Mouse (Mus musculus): ENCODE data around the gene Tmem185b. TPM values are rescaled to one million over a fixed set of nuclear protein-coding genes. Genes with fewer than 3 reads are reported as not detected.
A peak's percentile ranks its signal among the peaks of the same experiment; 100 is the strongest.

Gene Tmem185b
- total and polyA plus RNA-seq, 3 experiments, result 27.7 to 58.0 (median 35.9) TPM

DNA sequence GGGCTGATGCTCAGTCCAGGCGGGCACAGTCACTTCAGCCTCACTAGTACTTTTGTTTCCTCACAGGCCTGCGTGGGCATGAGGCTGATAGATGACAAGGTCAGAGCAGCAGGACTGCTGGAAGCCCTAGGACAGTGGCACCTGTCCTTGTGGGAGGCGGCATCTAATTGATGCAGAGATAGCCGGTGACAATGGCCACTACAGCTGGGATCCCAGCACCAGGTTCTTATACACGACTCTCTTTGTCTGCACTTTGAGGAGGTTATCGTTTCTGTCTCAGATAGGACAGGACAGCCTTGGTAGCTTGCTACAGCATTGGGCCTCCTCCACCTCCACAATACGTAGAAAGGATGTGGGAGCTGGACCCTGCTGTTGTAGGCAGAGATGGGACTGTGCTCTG lies 2.6 kb upstream of the Tmem185b start:
- Histone ChIP-seq H3K36me3 (replicated peaks) (peaks cover 62% of the 10 kb centered on the region), H3K4me3 (ENCODE audit: low read depth, low read length) (no peak overlapping the region), H3K4me1 (ENCODE audit: insufficient read depth, low read depth, low read length) (peaks cover 49% of the 10 kb centered on the region), H3K27me3 (ENCODE audit: insufficient read depth, low read length) (no peaks in the 10 kb centered on the region), H3K9me3 (replicated peaks) (peaks cover 12% of the 10 kb centered on the region)
- TF ChIP-seq CTCF (IDR thresholded peaks at IDR 0.05; ENCODE audit: low read depth, low read length) (no peak), TAL1 (conservative IDR thresholded peaks at IDR 0.05; ENCODE audit: low read depth, low read length) (no peak), GATA1 (IDR thresholded peaks at IDR 0.05; ENCODE audit: borderline replicate concordance, low read length) (no peak), POLR2AphosphoS5 (IDR thresholded peaks at IDR 0.05; ENCODE audit: insufficient replicate concordance, low read depth, low read length) (no peak), GATA2 (IDR thresholded peaks at IDR 0.05; ENCODE audit: borderline replicate concordance, low read depth, low read length) (no peak)
- ATAC-seq (ENCODE audit: extremely low read depth, insufficient number of reproducible peaks, low FRiP score, poor library complexity, severe bottlenecking) (no peak), DNase-seq (ENCODE audit: low spot score) (no peak)

DNA sequence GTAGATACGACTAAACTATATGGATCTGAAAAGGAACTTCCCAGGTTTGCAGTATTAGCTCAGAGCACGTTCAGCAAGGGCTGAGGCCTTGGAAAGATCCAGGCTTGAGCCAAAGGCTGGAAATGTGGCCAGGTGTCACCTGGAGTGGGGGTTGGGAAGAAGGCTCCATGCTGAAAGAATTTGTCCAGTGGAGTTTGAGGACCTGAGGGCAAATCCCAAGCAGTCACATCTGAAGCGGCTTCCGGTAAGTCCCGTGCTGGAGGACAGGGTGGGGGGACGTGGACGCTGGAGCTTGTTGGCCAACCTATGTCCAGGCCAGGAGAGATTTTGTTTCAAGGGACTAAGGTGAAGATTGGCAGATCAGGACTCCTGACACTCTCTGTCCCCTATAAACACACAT lies 2.1 kb upstream of the Tmem185b start:
- H3K4me1 ChIP-seq (ENCODE audit: insufficient read depth, low read depth, low read length), result peaks cover 52% of the 10 kb centered on the region
- TF ChIP-seq POLR2AphosphoS5 (IDR thresholded peaks at IDR 0.05; ENCODE audit: insufficient replicate concordance, low read depth, low read length) (no peak), GATA2 (IDR thresholded peaks at IDR 0.05; ENCODE audit: borderline replicate concordance, low read depth, low read length) (no peak), GATA1 (IDR thresholded peaks at IDR 0.05; ENCODE audit: borderline replicate concordance, low read length) (no peak), TAL1 (conservative IDR thresholded peaks at IDR 0.05; ENCODE audit: low read depth, low read length) (no peak), CTCF (IDR thresholded peaks at IDR 0.05; ENCODE audit: low read depth, low read length) (no peak)
- no peak overlapping the region; the same call in 1 of the 2 replicates for H3K4me3 ChIP-seq (ENCODE audit: low read depth, low read length)
- H3K36me3 ChIP-seq (replicated peaks), result peaks cover 66% of the 10 kb centered on the region
- peaks cover 15% of the 10 kb centered on the region for H3K9me3 ChIP-seq (replicated peaks)
- H3K27me3 ChIP-seq (ENCODE audit: insufficient read depth, low read length), result no peaks in the 10 kb centered on the region
- ATAC-seq (ENCODE audit: extremely low read depth, insufficient number of reproducible peaks, low FRiP score, poor library complexity, severe bottlenecking) (no peak), DNase-seq (ENCODE audit: low spot score) (no peak)

DNA sequence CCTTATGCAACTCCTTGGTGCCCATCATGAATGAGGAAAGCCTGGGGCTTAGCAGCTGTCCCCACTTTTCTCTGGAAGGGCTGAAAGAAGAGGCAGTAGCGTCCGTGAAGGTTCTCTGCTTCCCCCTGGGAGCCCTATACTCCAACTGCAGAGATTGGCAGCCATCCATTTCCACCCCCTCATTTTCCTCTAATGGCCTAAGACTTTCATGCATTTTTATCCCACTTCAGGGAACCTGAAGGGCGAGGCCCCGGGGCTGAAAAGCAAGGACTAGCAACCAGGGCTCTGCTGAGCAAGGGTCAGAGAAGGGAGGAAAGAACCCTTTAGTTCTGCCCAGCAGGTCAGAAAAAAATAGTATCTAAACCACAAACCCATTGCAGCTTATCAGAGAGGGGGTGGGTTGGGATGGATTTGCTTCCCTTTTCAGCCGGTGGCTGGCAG lies 936 bp upstream of the Tmem185b start:
- Histone ChIP-seq H3K27me3 (ENCODE audit: insufficient read depth, low read length) (no peaks in the 10 kb centered on the region), H3K9me3 (replicated peaks) (peaks cover 19% of the 10 kb centered on the region), H3K36me3 (replicated peaks) (peaks cover 71% of the 10 kb centered on the region), H3K4me3 (ENCODE audit: low read depth, low read length) (peak overlapping the region; percentile 80; the same call in 1 of the 2 replicates), H3K4me1 (ENCODE audit: insufficient read depth, low read depth, low read length) (peaks cover 58% of the 10 kb centered on the region)
- peak; percentile 58 for DNase-seq (ENCODE audit: low spot score)
- ATAC-seq (ENCODE audit: extremely low read depth, insufficient number of reproducible peaks, low FRiP score, poor library complexity, severe bottlenecking), result no peak
- TF ChIP-seq POLR2AphosphoS5 (IDR thresholded peaks at IDR 0.05; ENCODE audit: insufficient replicate concordance, low read depth, low read length) (no peak), CTCF (IDR thresholded peaks at IDR 0.05; ENCODE audit: low read depth, low read length) (no peak), GATA2 (IDR thresholded peaks at IDR 0.05; ENCODE audit: borderline replicate concordance, low read depth, low read length) (no peak), TAL1 (conservative IDR thresholded peaks at IDR 0.05; ENCODE audit: low read depth, low read length) (no peak), GATA1 (IDR thresholded peaks at IDR 0.05; ENCODE audit: borderline replicate concordance, low read length) (no peak)

DNA sequence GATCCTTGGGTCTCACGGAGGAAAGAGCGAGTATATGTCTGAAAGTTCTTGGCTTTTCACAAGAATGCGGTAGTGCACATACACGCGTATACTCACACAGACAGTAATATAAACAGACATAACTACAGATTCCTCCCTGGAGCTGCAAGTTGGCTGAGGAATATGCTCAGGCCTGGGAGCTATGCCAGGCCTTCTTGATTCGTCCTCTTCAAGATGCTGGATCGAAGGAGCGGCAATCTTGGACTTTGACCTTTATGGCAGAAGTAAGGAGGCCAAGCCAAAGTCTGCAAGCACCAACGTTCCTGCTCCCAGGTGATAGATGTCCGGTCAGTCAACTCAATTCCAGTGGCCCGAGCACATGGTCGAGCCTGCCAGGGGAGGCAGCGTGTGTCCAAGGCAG lies 5.0 kb downstream of the Tmem185b start:
- Histone ChIP-seq H3K36me3 (replicated peaks) (peaks cover 75% of the 10 kb centered on the region), H3K9me3 (replicated peaks) (peaks cover 19% of the 10 kb centered on the region), H3K4me1 (ENCODE audit: insufficient read depth, low read depth, low read length) (peaks cover 41% of the 10 kb centered on the region), H3K4me3 (ENCODE audit: low read depth, low read length) (no peak overlapping the region), H3K27me3 (ENCODE audit: insufficient read depth, low read length) (no peaks in the 10 kb centered on the region)
- no peak for ATAC-seq (ENCODE audit: extremely low read depth, insufficient number of reproducible peaks, low FRiP score, poor library complexity, severe bottlenecking)
- no peak for DNase-seq (ENCODE audit: low spot score)
- no peak for TF ChIP-seq POLR2AphosphoS5 (IDR thresholded peaks at IDR 0.05; ENCODE audit: insufficient replicate concordance, low read depth, low read length)
- TF ChIP-seq TAL1 (conservative IDR thresholded peaks at IDR 0.05; ENCODE audit: low read depth, low read length), result no peak
- TF ChIP-seq CTCF (IDR thresholded peaks at IDR 0.05; ENCODE audit: low read depth, low read length), result no peak
- no peak for TF ChIP-seq GATA2 (IDR thresholded peaks at IDR 0.05; ENCODE audit: borderline replicate concordance, low read depth, low read length)
- no peak for TF ChIP-seq GATA1 (IDR thresholded peaks at IDR 0.05; ENCODE audit: borderline replicate concordance, low read length)

DNA sequence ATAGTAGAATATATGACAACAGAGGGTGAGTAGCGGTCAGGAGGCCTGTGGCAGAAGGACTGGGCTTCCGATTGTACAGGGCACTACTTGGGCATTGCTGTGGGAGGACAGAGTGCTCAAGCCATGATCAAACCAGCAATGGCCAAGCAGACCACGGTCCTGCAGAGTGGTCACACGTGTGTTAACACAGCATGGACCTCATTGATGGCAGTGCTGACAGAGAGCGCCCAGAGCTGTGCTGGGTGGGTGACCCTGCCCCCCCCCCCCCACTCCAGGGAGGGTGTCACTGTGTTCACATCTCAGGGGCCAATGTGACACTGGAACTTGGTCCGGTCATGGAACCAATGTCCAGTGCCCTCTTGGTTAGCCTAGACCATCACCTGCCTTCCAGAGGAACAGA lies 6.2 kb downstream of the Tmem185b start:
- ATAC-seq (ENCODE audit: extremely low read depth, insufficient number of reproducible peaks, low FRiP score, poor library complexity, severe bottlenecking) (no peak), DNase-seq (ENCODE audit: low spot score) (no peak)
- H3K36me3 ChIP-seq (replicated peaks), result peaks cover 68% of the 10 kb centered on the region
- TF ChIP-seq GATA2 (IDR thresholded peaks at IDR 0.05; ENCODE audit: borderline replicate concordance, low read depth, low read length), result no peak
- TF ChIP-seq POLR2AphosphoS5 (IDR thresholded peaks at IDR 0.05; ENCODE audit: insufficient replicate concordance, low read depth, low read length), result no peak
- no peak for TF ChIP-seq TAL1 (conservative IDR thresholded peaks at IDR 0.05; ENCODE audit: low read depth, low read length)
- no peak for TF ChIP-seq GATA1 (IDR thresholded peaks at IDR 0.05; ENCODE audit: borderline replicate concordance, low read length)
- no peak for TF ChIP-seq CTCF (IDR thresholded peaks at IDR 0.05; ENCODE audit: low read depth, low read length)
- H3K4me3 ChIP-seq (ENCODE audit: low read depth, low read length), result no peak overlapping the region
- H3K27me3 ChIP-seq (ENCODE audit: insufficient read depth, low read length), result no peaks in the 10 kb centered on the region
- H3K4me1 ChIP-seq (ENCODE audit: insufficient read depth, low read depth, low read length), result peaks cover 29% of the 10 kb centered on the region
- H3K9me3 ChIP-seq (replicated peaks), result peaks cover 11% of the 10 kb centered on the region

DNA sequence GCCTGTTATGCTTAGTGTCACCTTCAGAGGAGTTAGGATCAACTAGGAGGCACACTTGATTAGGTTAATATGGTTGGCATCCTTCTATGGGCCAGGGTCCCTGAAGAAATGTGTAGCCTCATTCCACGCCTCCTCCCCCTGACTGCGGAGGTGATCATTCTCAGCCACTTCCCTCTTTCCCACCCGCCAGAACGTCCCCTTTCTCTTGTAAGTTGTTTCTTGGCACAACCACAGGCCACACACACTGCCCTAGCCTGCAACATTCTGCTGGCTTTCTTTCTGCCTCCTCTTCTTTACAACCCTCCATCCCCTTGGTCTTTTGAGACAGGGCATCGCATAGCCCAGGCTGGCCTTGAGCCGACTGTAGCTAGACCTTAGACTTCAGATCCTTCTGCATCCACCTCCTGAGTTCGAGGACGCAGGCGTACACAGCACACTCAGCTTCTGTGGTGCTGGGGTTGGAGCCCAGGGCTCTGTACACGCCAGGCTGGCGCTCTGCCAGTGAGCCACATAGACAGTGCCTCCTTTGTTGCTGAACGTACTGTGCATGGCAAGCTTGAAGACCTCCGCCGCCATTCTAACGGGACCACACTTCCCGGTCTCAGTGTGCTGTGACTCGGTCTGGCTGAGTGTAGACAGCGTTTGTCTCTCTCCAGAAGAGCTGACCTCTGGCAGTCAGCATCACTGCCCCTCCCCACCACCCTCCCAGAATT lies 7.3 kb downstream of the Tmem185b start:
- Histone ChIP-seq H3K9me3 (replicated peaks) (peaks cover 8% of the 10 kb centered on the region), H3K36me3 (replicated peaks) (peaks cover 65% of the 10 kb centered on the region), H3K27me3 (ENCODE audit: insufficient read depth, low read length) (no peaks in the 10 kb centered on the region), H3K4me3 (ENCODE audit: low read depth, low read length) (no peak overlapping the region), H3K4me1 (ENCODE audit: insufficient read depth, low read depth, low read length) (peaks cover 29% of the 10 kb centered on the region)
- no peak for DNase-seq (ENCODE audit: low spot score)
- ATAC-seq (ENCODE audit: extremely low read depth, insufficient number of reproducible peaks, low FRiP score, poor library complexity, severe bottlenecking), result no peak
- TF ChIP-seq GATA2 (IDR thresholded peaks at IDR 0.05; ENCODE audit: borderline replicate concordance, low read depth, low read length), result no peak
- TF ChIP-seq TAL1 (conservative IDR thresholded peaks at IDR 0.05; ENCODE audit: low read depth, low read length), result no peak
- TF ChIP-seq CTCF (IDR thresholded peaks at IDR 0.05; ENCODE audit: low read depth, low read length), result no peak
- no peak for TF ChIP-seq POLR2AphosphoS5 (IDR thresholded peaks at IDR 0.05; ENCODE audit: insufficient replicate concordance, low read depth, low read length)
- no peak for TF ChIP-seq GATA1 (IDR thresholded peaks at IDR 0.05; ENCODE audit: borderline replicate concordance, low read length)

All from G1E (cell line).